Mouse (Mus musculus): ENCODE measurements around the gene Rab39.

GRCm38 (mm10) chr9:53665428-53665827, 40.6 kb downstream of the Rab39 start:
- TF ChIP-seq CTCF (IDR thresholded peaks at IDR 0.05), result no peak
- TF ChIP-seq EP300 (IDR thresholded peaks at IDR 0.05), result no peak
